In genomic region chr2:76287671-76288070, GRCm38 (mm10) we compare ENCODE assay signal across 21 mouse cellular contexts. TPM values are rescaled to one million over a fixed set of nuclear protein-coding genes. Genes with fewer than 3 reads are reported as not detected.
"Had no signal": no experiment of that assay in that cellular context is flagged by ENCODE, and none has a peak within 500 bp of the region (broad histone marks: within the 10 kb centered on the region; RNA-seq: fewer than 3 reads in every experiment).

No protein-coding gene starts in this region.

- H3K9ac ChIP-seq: lung, embryonic 15.5 days; midbrain, embryonic 12.5 days; neural tube, embryonic 13.5 days; neural tube, embryonic 15.5 days; stomach, embryonic 15.5 days had no signal

- H3K4me2 ChIP-seq: lung, embryonic 15.5 days; midbrain, embryonic 12.5 days; neural tube, embryonic 13.5 days; neural tube, embryonic 15.5 days; stomach, embryonic 15.5 days had no signal

- H3K4me1 ChIP-seq: lung, embryonic 15.5 days; midbrain, embryonic 10.5 days; midbrain, embryonic 12.5 days; neural tube, embryonic 13.5 days; stomach, embryonic 15.5 days had no signal

- H3K4me3 ChIP-seq: lung, embryonic 15.5 days; midbrain, embryonic 10.5 days; midbrain, embryonic 12.5 days; myocyte; neural tube, embryonic 13.5 days; neural tube, embryonic 15.5 days; stomach, embryonic 15.5 days had no signal

- H3K27me3 ChIP-seq: lung, embryonic 15.5 days; midbrain, embryonic 12.5 days; neural tube, embryonic 13.5 days; neural tube, embryonic 15.5 days; stomach, embryonic 15.5 days had no signal

- H3K9me3 ChIP-seq: lung, embryonic 15.5 days; midbrain, embryonic 10.5 days; midbrain, embryonic 12.5 days; neural tube, embryonic 13.5 days; neural tube, embryonic 15.5 days; stomach, embryonic 15.5 days had no signal

- ATAC-seq: lung, postnatal 0 days; midbrain, embryonic 16.5 days had no signal

- DNase-seq: lung, adult 2 months; lung, postnatal 14 days; lung, postnatal 4 days; midbrain, embryonic 14.5 days; retina, postnatal 1 day; right cerebral cortex, adult 18-20 months; right cerebral cortex, postnatal 25 days; right cerebral cortex, postnatal 4 days; spleen, adult 18-20 months; thymus, adult 2 months; thymus, postnatal 36 days had no signal

- H3K27ac ChIP-seq: lung, embryonic 15.5 days; midbrain, embryonic 10.5 days; midbrain, embryonic 12.5 days; neural tube, embryonic 13.5 days; neural tube, embryonic 15.5 days; stomach, embryonic 15.5 days; stomach, postnatal 0 days had no signal

- H3K36me3 ChIP-seq: lung, embryonic 15.5 days; midbrain, embryonic 10.5 days; midbrain, embryonic 12.5 days; neural tube, embryonic 13.5 days; neural tube, embryonic 15.5 days; stomach, embryonic 15.5 days had no signal

RNA-seq across cellular contexts. Expression of gene Pde11a, which starts 50.9 kb away (rescaled TPM):
- polyA plus RNA-seq: lung, adult 2 months; myocyte had no signal
